Mouse (Mus musculus) limb, embryonic 12.5 days (tissue): ENCODE measurements around the gene Hoga1. TPM values are rescaled to one million over a fixed set of nuclear protein-coding genes. Genes with fewer than 3 reads are reported as not detected.

ENCODE experiments used
- ATAC-seq: fragments of 200-750 bp; cut with Nextera tagmentation; 2 replicates; pipeline ENCODE4 v1.8.0; 2017; ENCODE audit warnings: low read depth, moderate TSS enrichment; ENCODE audit not compliant: insufficient number of reproducible peaks, insufficient read depth, low FRiP score, low TSS enrichment
- H3K27ac ChIP-seq: fragments of 300-500 bp; sonication (generic); 2 replicates; pipeline ENCODE4 v1.5.1; 2016; ENCODE audit warnings: mild to moderate bottlenecking, moderate library complexity
- H3K27me3 ChIP-seq: fragments of 300-500 bp; sonication (generic); 2 replicates; pipeline ENCODE4 v1.6.1; 2016; ENCODE audit warnings: mild to moderate bottlenecking, moderate library complexity
- H3K36me3 ChIP-seq: fragments of 300-500 bp; sonication (generic); 2 replicates; pipeline ENCODE4 v1.6.1; 2016; ENCODE audit warnings: mild to moderate bottlenecking, moderate library complexity
- H3K4me1 ChIP-seq: fragments of 300-500 bp; sonication (generic); replicated peaks from 2 replicates; pipeline ENCODE4 v1.6.1; 2016
- H3K4me2 ChIP-seq: fragments of 300-500 bp; sonication (generic); 2 replicates; pipeline ENCODE4 v1.6.1; 2016; ENCODE audit warnings: mild to moderate bottlenecking, moderate library complexity
- H3K4me3 ChIP-seq: fragments of 300-500 bp; sonication (generic); replicated peaks from 2 replicates; pipeline ENCODE4 v1.5.1; 2016; ENCODE audit warnings: mild to moderate bottlenecking
- H3K9ac ChIP-seq: fragments of 300-500 bp; sonication (generic); replicated peaks from 2 replicates; pipeline ENCODE4 v1.6.1; 2016; ENCODE audit warnings: mild to moderate bottlenecking, moderate library complexity
- H3K9me3 ChIP-seq: fragments of 300-500 bp; sonication (generic); 2 replicates; pipeline ENCODE4 v1.6.1; 2016; ENCODE audit warnings: mild to moderate bottlenecking, moderate library complexity
- WGBS: fragments of 180-500 bp; shearing (Covaris S2); methylation state at CpG from one replicate; pipeline ENCODE4 v1.1.7; 2016; 5-methylcytosine and 5-hydroxymethylcytosine counted together
- polyA plus RNA-seq: library from polyadenylated mRNA; unstranded; fragments of >200 nt; fragmentation: Nextera tagmentation; extraction: Ambion mirVana; gene quantifications from 2 replicates; pipeline ENCODE4 v1.2.1, GENCODE M21; 2016

Hoga1 gene
- polyA plus RNA-seq, 1 experiment from 2014 or later: 1.9 TPM

DNA sequence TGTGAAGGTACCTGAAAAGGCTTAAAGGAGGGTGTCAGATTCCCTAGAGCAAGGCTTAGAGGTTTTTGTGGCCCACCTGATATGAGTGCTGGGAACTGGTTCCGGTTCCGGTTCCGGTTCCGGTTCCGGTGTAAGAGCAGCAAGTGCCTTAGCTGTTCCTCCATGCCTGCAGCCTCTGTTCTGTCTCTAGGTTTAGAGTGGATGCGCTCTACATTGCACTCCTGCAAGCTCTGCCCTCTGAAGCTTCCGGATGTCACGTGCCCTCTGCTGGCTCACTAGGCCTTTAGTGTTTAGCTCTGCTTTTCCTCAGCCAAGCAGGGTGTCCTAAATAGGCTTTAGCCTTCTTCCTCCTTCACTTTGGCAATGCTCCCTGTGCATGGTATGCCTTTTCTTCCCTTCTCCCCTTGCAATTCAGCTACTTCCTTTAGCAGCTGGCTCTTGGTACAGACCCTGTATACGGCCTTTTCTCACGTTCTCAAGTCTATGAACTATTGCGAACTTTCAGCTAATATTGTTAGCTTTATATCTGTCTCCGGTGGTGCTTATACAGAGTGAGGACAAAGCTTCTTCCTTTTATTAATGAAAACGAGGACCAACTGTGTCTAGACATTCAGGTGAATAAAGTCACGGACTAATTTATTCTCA is 43.8 kb downstream of the Hoga1 start:
- Histone ChIP-seq H3K4me2 (peak overlapping the region; percentile 69), H3K9ac (no peak overlapping the region), H3K36me3 (peaks cover 8% of the 10 kb centered on the region), H3K4me1 (peaks cover 23% of the 10 kb centered on the region), H3K27me3 (no peaks in the 10 kb centered on the region), H3K4me3 (peak overlapping the region; percentile 98), H3K9me3 (no peaks in the 10 kb centered on the region), H3K27ac (peak overlapping the region; percentile 41)
- 25% methylated on average over 14 of the region's 14 CpGs for WGBS
- no peak for ATAC-seq

- Histone ChIP-seq H3K4me3 (peak within 1 kb of the TSS; percentile 98), H3K9ac (peak within 1 kb of the TSS; percentile 87), H3K4me1 (peaks cover 23% of the 10 kb centered on the region), H3K9me3 (no peaks in the 10 kb centered on the region), H3K36me3 (peaks cover 15% of the 10 kb centered on the region), H3K4me2 (peak within 1 kb of the TSS; percentile 69), H3K27ac (peak within 1 kb of the TSS; percentile 86), H3K27me3 (no peaks in the 10 kb centered on the region)
- 1% methylated on average over 49 of the region's 55 CpGs for WGBS
- peak; percentile 98 for ATAC-seq
Observed at GRCm38 (mm10) chr19:42089748-42090595, 44.6 kb downstream of the Hoga1 start, which contains the start of gene Pi4k2a. Gene Pi4k2a (plus strand): TSS chr19:42090470.

DNA sequence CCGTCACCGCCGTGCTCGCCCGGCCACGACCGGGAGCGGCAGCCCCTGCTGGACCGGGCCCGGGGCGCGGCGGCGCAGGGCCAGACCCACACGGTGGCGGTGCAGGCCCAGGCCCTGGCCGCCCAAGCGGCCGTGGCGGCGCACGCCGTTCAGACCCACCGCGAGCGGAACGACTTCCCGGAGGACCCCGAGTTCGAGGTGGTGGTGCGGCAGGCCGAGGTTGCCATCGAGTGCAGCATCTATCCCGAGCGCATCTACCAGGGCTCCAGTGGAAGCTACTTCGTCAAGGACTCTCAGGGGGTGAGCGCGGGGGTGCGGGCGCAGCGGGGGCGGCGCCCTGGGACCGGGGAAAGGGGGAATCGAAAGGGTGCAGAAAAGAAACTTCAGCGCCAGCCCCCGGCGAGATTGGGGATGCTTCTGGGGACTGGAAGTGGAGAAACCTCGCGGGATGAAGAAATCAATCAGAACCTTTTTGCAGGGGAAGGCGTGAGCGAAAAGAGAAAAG is 45.3 kb downstream of the Hoga1 start:
- Histone ChIP-seq H3K27ac (peak overlapping the region; percentile 86), H3K4me2 (peak overlapping the region; percentile 69), H3K27me3 (no peaks in the 10 kb centered on the region), H3K9me3 (no peaks in the 10 kb centered on the region), H3K4me1 (peaks cover 19% of the 10 kb centered on the region), H3K36me3 (peaks cover 21% of the 10 kb centered on the region), H3K4me3 (peak overlapping the region; percentile 98), H3K9ac (peak overlapping the region; percentile 87)
- peak; percentile 69 for ATAC-seq
- WGBS: under 1% methylated on average over 52 of the region's 52 CpGs

- WGBS: 80% methylated on average over 3 of the region's 3 CpGs
- Histone ChIP-seq H3K27me3 (no peaks in the 10 kb centered on the region), H3K36me3 (peaks cover 52% of the 10 kb centered on the region), H3K4me2 (no peak overlapping the region), H3K9ac (no peak overlapping the region), H3K27ac (no peak overlapping the region), H3K4me1 (no peaks in the 10 kb centered on the region), H3K4me3 (no peak overlapping the region), H3K9me3 (no peaks in the 10 kb centered on the region)
- no peak for ATAC-seq
Observed at GRCm38 (mm10) chr19:42099406-42099805, 54.0 kb downstream of the Hoga1 start.

DNA sequence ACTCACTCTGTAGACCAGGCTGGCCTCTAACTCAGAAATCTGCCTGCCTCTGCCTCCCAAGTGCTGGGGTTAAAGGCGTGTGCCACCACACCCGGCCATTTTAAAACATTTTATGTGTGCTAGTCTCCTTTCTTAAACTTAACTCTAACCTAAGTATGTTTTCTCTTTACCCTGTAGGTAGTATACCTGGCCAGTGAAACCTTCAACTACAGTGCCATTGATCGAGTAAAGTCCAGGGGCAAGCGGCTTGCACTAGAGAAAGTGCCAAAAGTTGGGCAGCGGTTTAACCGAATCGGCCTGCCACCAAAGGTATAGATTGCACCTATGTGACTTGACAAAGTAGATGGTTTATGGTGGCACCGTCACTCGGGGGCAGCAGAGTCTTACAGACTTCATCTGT is 59.3 kb downstream of the Hoga1 start:
- H3K4me2 ChIP-seq: no peak overlapping the region
- no peaks in the 10 kb centered on the region for H3K9me3 ChIP-seq
- H3K4me1 ChIP-seq: no peaks in the 10 kb centered on the region
- no peak overlapping the region for H3K9ac ChIP-seq
- ATAC-seq: no peak
- peaks cover 66% of the 10 kb centered on the region for H3K36me3 ChIP-seq
- no peak overlapping the region for H3K4me3 ChIP-seq
- 91% methylated on average over 9 of the region's 9 CpGs for WGBS
- H3K27ac ChIP-seq: no peak overlapping the region
- no peaks in the 10 kb centered on the region for H3K27me3 ChIP-seq

DNA sequence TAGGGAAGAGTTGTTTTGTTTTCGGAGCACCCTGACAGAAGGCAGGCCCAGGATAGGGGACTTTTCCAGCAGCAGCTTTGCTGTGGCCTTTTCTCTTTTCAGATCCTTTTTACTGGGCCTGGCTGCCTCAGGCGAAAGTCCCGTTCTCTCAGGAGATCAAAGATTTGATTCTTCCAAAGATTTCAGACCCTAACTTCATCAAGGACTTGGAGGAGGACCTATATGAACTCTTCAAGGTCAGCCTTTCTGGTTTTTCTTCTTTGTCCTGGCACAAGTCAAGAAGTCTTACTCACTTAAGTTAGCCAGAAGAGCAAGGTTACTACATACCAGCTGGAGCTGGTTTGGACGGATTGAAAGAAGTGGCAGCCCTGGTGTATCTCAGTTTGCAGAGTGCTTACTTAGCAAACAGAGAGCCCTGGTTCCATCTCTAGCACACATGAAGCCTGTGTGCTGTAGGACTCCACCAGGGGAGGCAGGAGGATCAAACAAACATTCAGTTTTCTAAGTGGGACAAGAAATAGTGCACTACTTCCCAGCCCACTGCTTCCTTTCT is 70.4 kb downstream of the Hoga1 start:
- Histone ChIP-seq H3K27ac (no peak overlapping the region), H3K4me1 (no peaks in the 10 kb centered on the region), H3K9ac (no peak overlapping the region), H3K9me3 (no peaks in the 10 kb centered on the region), H3K27me3 (no peaks in the 10 kb centered on the region), H3K4me2 (no peak overlapping the region), H3K36me3 (peaks cover 75% of the 10 kb centered on the region), H3K4me3 (no peak overlapping the region)
- no peak for ATAC-seq
- WGBS: 83% methylated on average over 4 of the region's 4 CpGs

DNA sequence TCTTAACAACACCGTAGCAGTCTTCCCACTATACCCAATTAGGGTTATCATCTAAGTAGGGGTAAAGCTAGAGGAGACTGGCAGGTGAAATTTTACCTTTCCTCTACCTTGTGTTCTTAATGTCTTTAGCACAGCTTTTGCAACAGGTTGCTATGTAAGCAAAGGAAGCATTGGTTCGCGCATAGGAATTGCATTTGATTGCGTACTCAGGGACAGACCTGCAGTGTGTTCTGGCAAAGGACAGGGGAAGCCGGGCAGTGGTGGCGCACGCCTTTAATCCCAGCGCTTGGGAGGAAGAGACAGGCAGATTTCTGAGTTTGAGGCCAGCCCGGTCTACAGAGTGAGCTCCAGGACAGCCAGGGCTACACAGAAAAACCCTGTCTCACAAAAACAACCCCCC is 72.7 kb downstream of the Hoga1 start:
- no peak overlapping the region for H3K4me2 ChIP-seq
- H3K4me3 ChIP-seq: no peak overlapping the region
- H3K9ac ChIP-seq: no peak overlapping the region
- no peak for ATAC-seq
- H3K9me3 ChIP-seq: no peaks in the 10 kb centered on the region
- peaks cover 93% of the 10 kb centered on the region for H3K36me3 ChIP-seq
- H3K27ac ChIP-seq: no peak overlapping the region
- 93% methylated on average over 9 of the region's 9 CpGs for WGBS
- H3K27me3 ChIP-seq: no peaks in the 10 kb centered on the region
- H3K4me1 ChIP-seq: no peaks in the 10 kb centered on the region

GRCm38 (mm10) chr19:42118596-42118995 is 73.2 kb downstream of the Hoga1 start:
- H3K4me3 ChIP-seq: no peak overlapping the region
- WGBS: 83% methylated on average over 5 of the region's 5 CpGs
- H3K36me3 ChIP-seq: peaks cover 93% of the 10 kb centered on the region

DNA sequence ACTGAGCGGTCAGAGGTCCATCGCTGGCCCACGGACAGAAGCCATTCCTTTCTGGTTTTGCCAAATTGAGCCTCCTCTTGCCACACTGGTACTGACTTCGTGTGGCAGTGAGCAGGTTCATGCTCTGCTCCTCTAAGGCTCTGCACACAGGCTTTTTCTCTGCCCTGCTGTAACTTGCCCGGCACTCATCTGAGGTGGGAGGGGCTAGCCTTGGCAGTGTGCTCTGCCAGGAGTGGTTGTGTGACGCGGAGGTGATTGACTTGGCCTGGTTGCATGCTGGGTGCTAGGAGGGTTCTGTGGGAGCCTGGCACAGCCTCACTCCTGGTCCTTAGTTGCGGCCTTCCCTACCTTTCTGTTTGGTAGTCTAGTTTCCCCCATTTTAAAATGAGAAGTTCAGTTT is 75.0 kb downstream of the Hoga1 start:
- no peak overlapping the region for H3K4me3 ChIP-seq
- H3K9me3 ChIP-seq: no peaks in the 10 kb centered on the region
- no peak overlapping the region for H3K9ac ChIP-seq
- H3K27me3 ChIP-seq: no peaks in the 10 kb centered on the region
- no peak overlapping the region for H3K27ac ChIP-seq
- no peak for ATAC-seq
- peaks cover 94% of the 10 kb centered on the region for H3K36me3 ChIP-seq
- WGBS: 88% methylated on average over 8 of the region's 8 CpGs
- no peaks in the 10 kb centered on the region for H3K4me1 ChIP-seq
- H3K4me2 ChIP-seq: no peak overlapping the region

More at GRCm38 (mm10) chr19:42118596-42118995, 73.2 kb downstream of the Hoga1 start:
- Histone ChIP-seq H3K27ac (no peak overlapping the region), H3K9me3 (no peaks in the 10 kb centered on the region), H3K4me2 (no peak overlapping the region), H3K4me1 (no peaks in the 10 kb centered on the region), H3K27me3 (no peaks in the 10 kb centered on the region), H3K9ac (no peak overlapping the region)
- ATAC-seq: no peak
